In the genomic region with DNA sequence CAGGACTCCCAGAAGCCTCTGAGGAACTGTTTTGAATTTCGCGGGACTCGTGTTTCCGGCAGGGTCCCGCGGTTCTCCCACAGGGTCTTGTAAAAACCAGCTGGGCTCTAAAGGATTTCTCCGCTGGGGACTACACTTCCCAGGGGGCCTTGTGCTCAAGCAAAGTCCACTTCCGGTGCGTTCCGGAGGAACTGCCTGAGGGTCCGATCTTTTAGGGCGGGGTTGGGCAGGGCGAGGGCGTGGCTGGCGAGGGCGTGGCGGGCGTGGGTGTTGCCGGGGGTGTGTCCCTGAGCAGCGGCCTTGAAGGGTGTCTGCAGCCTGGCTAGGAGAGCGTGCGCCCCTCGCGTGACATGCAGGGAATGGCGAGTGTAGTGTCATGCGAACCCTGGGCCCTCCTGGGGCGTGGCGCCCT, we compare ENCODE assay signal across 8 mouse cellular contexts. TPM values are rescaled to one million over a fixed set of nuclear protein-coding genes. Genes with fewer than 3 reads are reported as not detected.
DNase-seq lines count a peak whose midpoint lies in the region; ATAC-seq and TF ChIP-seq lines count a peak whose summit lies in the region.

A gene (plus strand): TSS at position 252 of the 412 bp plus-strand sequence.

- intact Hi-C loops in heart, postnatal 14 days (cut with DNase I) = loop anchor here (2.0 kb wide), 1 partner anchor 20 kb away; a partner anchor contains a TSS

- peak within 1 kb of the TSS; percentile 70 for H3K4me3 ChIP-seq in ES-Bruce4 (ENCODE audit: low read depth, low read length)
- peak within 1 kb of the TSS; percentile 70 for H3K4me3 ChIP-seq in forebrain, embryonic 13.5 days
- peak within 1 kb of the TSS; percentile 79 for H3K4me3 ChIP-seq in neural tube, embryonic 15.5 days (replicated peaks)

- WGBS in forebrain, embryonic 13.5 days = under 1% methylated on average over 28 of the region's 28 CpGs
- under 1% methylated on average over 28 of the region's 28 CpGs for WGBS in neural tube, embryonic 15.5 days

- H3K27me3 ChIP-seq in ES-Bruce4 (ENCODE audit: control insufficient read depth, insufficient read depth, low read length, poor library complexity, severe bottlenecking) = no peaks in the 10 kb centered on the region
- H3K27me3 ChIP-seq in forebrain, embryonic 13.5 days = no peaks in the 10 kb centered on the region
- no peaks in the 10 kb centered on the region for H3K27me3 ChIP-seq in neural tube, embryonic 15.5 days (replicated peaks)

- TF ChIP-seq EP300 in ES-Bruce4 (IDR thresholded peaks at IDR 0.05; ENCODE audit: insufficient read depth, low read depth, low read length) = no peak

- no peak within 1 kb of the TSS for H3K27ac ChIP-seq in ES-Bruce4 (ENCODE audit: insufficient read depth, low read length)
- H3K27ac ChIP-seq in forebrain, embryonic 13.5 days = no peak within 1 kb of the TSS
- peak within 1 kb of the TSS; percentile 70 for H3K27ac ChIP-seq in neural tube, embryonic 15.5 days (replicated peaks)

- TF ChIP-seq POLR2A in ES-Bruce4 (IDR thresholded peaks at IDR 0.05; ENCODE audit: insufficient read depth, low read length) = no peak

- H3K4me1 ChIP-seq in ES-Bruce4 (ENCODE audit: control insufficient read depth, insufficient read depth, low read length) = no peaks in the 10 kb centered on the region
- peaks cover 24% of the 10 kb centered on the region for H3K4me1 ChIP-seq in forebrain, embryonic 13.5 days
- H3K4me1 ChIP-seq in neural tube, embryonic 15.5 days = peaks cover 21% of the 10 kb centered on the region

- no peaks in the 10 kb centered on the region for H3K36me3 ChIP-seq in ES-Bruce4 (ENCODE audit: control insufficient read depth, insufficient read depth, low read length, poor library complexity, severe bottlenecking)
- H3K36me3 ChIP-seq in forebrain, embryonic 13.5 days (ENCODE audit: poor library complexity, severe bottlenecking) = peaks cover 22% of the 10 kb centered on the region
- peaks cover 23% of the 10 kb centered on the region for H3K36me3 ChIP-seq in neural tube, embryonic 15.5 days

- peak within 1 kb of the TSS; percentile 86 for H3K4me2 ChIP-seq in forebrain, embryonic 13.5 days
- peak within 1 kb of the TSS; percentile 88 for H3K4me2 ChIP-seq in neural tube, embryonic 15.5 days

- peak within 1 kb of the TSS; percentile 41 for H3K9ac ChIP-seq in ES-Bruce4 (ENCODE audit: low read depth, poor library complexity, severe bottlenecking)
- peak within 1 kb of the TSS; percentile 80 for H3K9ac ChIP-seq in forebrain, embryonic 13.5 days
- peak within 1 kb of the TSS; percentile 72 for H3K9ac ChIP-seq in neural tube, embryonic 15.5 days (replicated peaks)

- H3K9me3 ChIP-seq in ES-Bruce4 (replicated peaks; ENCODE audit: control insufficient read depth, insufficient read depth, low read length, poor library complexity, severe bottlenecking) = no peaks in the 10 kb centered on the region
- no peaks in the 10 kb centered on the region; the same call in 1 of the 2 replicates for H3K9me3 ChIP-seq in forebrain, embryonic 13.5 days (replicated peaks)
- no peaks in the 10 kb centered on the region for H3K9me3 ChIP-seq in neural tube, embryonic 15.5 days (replicated peaks)

- DNase-seq in heart, postnatal 14 days = peak; percentile 91 to 95
- peak; percentile 91 for DNase-seq in layer of hippocampus, adult 11-12 months (ENCODE audit: low spot score)
- DNase-seq in lung, adult 18-20 months = peak; percentile 93 to 95
- peak; percentile 93 for DNase-seq in testis, postnatal 14 days (ENCODE audit: low spot score)

- ATAC-seq in cerebellum, adult (ENCODE audit: insufficient number of reproducible peaks, low FRiP score, low TSS enrichment) = peak; percentile 97
- peak; percentile 98 for ATAC-seq in forebrain, embryonic 13.5 days
- ATAC-seq in neural tube, embryonic 15.5 days (ENCODE audit: low FRiP score) = peak; percentile 94

- no peak for TF ChIP-seq CTCF in ES-Bruce4 (IDR thresholded peaks at IDR 0.05; ENCODE audit: low read depth, low read length)

RNA-seq across cellular contexts. Expression of the gene that starts here (rescaled TPM):
- 3.2 and 4.5 TPM in 2 replicates for polyA plus RNA-seq in ES-Bruce4 (2011; ENCODE audit: insufficient read depth, insufficient read length, low read depth, missing spikeins)
- 12.4 and 13.7 TPM in 2 replicates for polyA plus RNA-seq in forebrain, embryonic 13.5 days (2015; fragmentation: Nextera tagmentation; extraction: Ambion mirVana)
- 1 to 10 TPM; 2.6 to 3.2 TPM for total RNA-seq in heart, postnatal 14 days (2021)
- polyA plus RNA-seq in neural tube, embryonic 15.5 days (2015; fragmentation: Nextera tagmentation; extraction: Ambion mirVana) = 13.2 and 13.8 TPM in 2 replicates
